Mouse (Mus musculus) adrenal gland, adult 2 months (tissue): ENCODE measurements at regions not wholly inside any gene's neighbourhood (a gene's known extent, or its start where the extent isn't known, plus 50 kb on each side); places are given as distances from the start of the nearest gene placed in this dataset.
A peak's percentile ranks its signal among the peaks of the same experiment; 100 is the strongest.
"Not testable (repeated sequence)": the region's sequence is repeated elsewhere in the genome, so short reads cannot be mapped to it uniquely, and the experiment has no call there.

Source experiments
- DNase-seq: peaks from one replicate; pipeline ENCODE4 v3.0.0; 2021

DNA sequence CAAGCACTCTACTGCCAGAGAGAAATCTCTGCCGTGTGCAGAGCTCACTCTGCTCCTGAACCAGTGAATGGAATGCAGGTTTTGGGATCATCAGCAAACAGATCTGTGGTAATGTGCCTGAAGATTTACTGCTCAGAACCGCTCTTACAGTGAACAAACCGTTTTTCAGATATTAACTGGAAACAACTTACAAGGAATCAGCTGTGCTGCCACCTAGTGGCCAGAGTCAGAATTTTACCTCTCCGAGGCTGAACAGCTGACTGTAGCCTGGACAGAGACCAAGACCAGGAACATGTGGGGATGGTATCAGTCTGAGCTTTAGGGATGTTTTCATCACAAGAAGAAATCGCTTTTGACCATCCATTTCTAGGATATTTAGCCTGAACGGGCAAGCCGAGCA is 65.3 kb downstream of the Gm15023 start:
- not testable (repeated sequence) for DNase-seq

DNA sequence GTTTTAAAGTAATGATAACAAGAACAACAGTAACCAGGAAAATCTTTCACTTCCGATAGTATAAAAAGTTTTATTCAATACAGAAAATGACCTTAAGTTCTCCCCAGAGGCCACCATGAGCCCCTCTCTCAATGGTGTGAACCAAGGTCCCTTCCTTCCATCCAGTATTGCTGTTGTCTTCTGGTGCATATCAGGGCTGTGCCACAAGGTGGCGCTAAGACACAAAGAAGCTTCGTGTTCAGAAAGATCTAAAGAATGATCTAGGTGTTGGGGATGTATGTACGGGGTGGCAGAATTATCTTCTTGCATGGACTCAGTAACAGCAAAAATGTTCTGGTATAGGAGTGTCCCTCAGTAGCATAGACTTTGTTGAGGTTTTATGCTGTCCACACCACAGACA is 66.6 kb downstream of the Gm15023 start:
- not testable (repeated sequence) for DNase-seq

DNA sequence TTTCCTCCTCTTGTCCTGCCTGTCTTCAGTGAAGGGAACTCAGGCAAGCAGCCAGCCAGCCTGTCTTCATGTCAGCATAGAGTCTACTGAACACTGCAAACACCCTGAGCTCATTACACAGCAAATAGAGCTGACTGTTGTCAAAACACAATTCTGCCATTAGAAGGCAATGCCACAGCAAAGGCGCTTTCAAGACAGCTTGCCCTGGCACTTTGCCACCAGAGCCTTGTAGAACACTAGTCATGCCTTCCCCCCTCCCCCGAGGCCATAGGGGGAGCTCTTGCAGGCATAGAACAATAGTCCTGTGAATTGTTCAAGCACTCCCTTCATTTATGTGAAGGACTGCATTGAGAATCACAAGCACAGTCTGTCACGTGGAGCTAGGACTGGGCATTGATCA is 75.8 kb downstream of the Gm15023 start:
- DNase-seq = peak; percentile 13

DNA sequence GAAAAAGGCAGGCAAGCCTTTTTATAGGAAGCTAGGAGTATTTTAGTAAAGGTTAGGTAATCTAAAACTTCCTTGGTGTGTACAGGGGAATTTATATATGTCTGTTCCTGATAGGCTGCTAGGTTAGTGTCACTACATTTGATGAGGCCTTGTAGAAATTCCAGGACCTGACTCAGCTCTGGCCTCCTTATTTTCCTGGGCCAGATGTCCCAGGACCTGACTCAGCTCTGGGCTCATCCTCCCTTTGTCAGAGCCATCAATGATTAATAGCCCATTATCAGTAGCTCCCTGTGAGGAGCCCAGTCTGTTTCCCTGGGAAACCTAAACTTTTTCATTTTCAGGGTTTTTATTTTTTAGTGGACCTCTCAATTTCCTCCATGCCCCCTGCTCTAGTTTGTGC is 79.3 kb downstream of the Gm15023 start:
- DNase-seq = peak; percentile 60

DNA sequence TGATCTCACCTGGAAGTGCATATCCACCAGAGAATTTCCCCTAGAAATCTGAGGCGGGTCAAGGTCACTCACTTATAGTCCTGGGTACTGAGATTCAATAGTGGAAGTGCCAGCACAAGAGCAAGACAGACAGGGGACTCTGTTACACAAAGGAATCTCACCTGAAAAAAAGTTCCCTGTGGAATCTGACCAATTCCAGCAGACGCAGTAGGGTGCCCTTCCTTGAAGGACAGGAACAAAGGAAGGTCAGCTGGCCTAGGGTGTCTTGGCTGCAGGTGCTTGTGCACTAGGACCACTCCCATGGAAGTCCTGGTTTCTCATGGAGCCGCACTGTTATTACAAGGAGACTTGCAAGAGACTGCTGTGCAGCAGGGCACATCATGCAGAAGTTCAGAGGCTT is 81.2 kb downstream of the Gm15023 start:
- no peak for DNase-seq

DNA sequence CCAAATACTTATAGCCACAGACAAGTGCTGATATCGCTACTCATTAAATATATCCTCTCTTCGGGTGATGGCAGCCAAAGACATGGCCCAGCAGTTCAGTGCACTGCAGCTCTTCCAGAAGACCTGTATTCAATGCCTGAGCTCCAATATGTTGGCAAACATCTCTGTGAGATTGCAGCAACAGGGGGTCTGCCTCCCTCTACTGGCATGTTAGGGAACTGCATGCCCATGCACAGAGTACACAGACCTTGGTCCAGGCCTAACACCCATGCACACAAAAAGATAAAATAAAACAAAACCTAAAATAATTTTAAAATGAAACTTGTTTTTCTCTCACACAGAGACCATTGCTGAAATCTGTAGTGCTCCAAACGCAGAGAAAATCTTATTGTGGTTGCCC is 82.1 kb upstream of the Zmat1 start:
- peak; percentile 64 for DNase-seq

DNA sequence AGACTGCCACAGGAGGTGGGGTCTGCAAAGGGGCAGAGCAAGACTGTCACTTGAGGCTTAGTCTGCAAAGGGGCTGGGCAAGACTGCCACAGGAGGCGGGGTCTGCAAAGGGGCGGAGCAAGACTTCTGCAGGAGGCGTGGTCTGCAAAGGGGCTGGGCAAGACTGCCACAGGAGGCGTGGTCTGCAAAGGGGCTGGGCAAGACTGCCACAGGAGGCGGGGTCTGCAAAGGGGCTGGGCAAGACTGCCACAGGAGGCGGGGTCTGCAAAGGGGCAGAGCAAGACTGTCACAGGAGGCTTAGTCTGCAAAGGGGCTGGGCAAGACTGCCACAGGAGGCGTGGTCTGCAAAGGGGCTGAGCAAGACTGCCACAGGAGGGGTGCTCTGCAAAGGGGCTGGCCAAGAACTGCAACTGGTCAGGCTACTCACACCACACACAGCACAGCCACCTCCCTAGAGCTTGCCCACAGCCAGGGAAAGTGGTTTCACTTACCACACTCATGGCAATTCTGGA is 78.1 kb upstream of the Zmat1 start:
- DNase-seq = peak; percentile 72

DNA sequence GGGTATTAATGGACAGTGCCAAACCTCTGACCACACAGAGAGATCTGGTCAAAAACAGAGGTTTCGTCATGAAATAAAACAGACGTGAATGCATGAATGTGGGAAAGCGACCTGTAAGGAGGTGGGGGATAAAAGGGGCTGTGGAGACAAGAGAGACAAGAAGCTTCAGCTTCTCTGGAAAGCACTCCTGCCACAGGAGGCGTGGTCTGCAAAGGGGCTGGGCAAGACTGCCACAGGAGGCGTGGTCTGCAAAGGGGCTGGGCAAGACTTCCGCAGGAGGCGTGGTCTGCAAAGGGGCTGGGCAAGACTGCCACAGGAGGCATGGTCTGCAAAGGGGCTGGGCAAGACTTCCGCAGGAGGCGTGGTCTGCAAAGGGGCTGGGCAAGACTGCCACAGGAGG is 77.6 kb upstream of the Zmat1 start:
- DNase-seq = peak; percentile 21

DNA sequence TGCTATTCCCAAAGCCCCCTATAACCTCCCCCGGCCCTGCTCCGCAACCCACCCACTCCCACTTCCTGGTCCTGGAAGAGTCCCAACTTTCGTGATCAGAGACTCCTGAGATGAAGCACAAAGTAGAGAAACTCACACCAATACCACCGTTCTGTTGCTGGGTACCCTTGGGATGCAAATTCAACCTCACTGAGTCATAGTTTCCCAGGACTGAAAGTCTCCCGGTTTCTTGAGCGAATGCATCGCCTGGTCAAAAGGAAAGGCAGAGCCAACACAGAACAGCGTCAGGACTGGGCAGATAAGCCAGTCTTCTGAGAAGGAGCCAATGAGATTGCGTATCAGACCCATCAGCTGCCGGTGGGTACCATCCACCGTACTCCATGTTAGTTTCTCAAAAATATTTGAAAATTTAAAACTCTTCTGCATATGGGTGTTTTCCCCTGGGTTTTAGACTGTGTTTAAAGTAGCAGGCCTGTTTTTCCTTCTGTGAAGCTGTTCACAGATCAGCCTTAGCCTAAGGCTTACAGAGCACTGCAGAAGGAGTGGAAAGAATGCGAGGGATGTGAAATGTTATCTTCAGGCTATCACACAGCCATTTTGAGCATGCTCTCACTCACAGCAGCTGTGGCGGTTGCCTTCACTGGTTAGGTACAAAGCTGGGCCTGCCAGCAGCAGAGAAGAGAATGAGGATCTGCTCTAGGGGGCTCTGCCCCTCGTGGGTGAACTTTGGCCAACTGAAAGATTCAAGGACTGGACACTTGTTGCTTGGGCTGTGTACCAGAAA is 77.0 kb upstream of the Zmat1 start:
- DNase-seq = not testable (repeated sequence)

DNA sequence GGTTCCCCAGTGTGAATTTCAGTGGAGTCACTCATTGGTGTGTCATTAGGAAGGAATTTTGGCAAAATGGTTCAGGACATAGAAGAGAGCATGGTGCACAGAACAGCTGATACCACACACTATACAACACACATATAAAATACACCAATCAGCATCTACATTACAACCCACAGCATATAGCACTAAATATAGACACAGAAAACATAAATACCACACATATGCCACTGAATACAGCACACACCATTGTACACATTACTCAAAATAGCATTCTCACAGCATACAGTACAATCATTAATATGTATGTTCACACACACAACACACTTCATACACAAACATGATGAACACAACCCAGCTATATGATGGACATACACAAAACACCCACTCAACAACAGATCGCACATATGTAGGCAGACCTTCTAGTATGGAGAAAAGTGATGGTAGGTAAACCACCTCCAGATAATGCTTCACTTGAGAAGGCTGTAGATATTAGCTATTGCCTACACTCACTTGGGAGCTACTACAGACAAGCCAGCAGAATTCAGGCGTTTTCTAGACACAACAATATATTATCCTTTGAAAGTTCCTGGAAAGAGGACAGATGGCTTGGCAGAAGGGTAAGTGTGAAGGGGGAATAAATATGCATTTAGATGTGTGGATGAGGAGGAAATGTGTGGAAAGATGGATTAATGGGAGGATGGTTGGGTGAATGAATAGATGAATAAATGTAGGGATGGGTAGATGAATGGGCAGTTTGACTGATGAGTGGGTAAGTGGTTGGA is 71.6 kb upstream of the Zmat1 start:
- no peak for DNase-seq

DNA sequence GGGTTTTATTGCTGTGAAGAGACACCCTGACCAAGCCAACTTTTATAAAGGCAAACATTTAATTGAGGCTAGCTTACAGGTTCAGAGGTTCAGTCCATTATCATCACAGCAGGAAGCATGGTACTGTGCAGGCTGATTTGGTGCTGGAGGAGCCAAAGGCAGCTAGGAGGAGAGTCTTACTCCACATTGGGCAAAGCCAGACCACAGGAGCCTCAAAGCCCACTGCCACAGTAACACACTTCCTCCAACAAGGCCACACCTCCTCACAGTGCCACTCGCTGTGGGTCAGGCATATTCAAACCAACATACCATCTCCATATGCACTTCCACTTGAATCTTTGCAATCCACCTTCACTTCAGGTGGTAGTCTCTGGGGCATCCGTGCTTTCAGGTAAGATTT is 70.4 kb upstream of the Zmat1 start:
- DNase-seq = no peak

DNA sequence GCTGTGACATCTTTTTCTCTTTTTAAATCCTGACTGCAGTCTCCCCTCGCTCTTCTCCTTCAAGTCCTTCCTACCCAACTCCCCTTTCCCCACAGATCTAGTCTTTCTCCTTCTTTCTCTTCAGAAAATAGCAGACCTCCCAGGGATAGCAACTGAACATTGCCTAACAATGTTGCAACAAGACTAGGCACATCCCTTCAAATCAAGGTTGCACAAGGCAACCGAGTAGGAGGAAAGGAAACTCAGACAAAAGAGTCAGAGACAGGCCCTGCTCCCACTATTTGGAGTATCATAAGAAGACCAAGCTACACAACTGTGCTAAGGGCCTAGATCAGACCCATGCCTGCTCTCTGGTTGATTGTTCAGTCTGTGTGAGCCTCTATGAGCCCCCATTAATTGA is 66.9 kb upstream of the Zmat1 start:
- peak; percentile 7 for DNase-seq

DNA sequence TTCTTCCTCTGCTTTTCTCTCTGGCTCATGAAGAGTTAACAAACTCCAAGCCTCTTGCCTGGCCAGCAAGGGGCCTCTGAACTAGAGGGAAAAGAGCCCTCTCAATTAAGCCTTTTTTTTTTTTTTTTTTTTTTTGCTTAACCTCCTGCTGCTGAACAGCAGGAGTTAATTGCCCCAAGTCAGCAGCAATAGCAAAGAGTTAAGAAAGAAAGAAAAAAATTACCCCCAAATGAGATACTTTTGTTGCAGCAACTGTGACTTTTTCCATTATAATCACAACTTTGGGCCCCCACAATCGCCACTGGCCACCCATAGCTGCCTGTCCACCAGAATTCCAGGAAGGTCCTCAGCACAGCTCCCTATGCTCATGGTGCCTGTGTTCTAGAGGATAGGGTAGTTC is 60.4 kb upstream of the Zmat1 start:
- no peak for DNase-seq

DNA sequence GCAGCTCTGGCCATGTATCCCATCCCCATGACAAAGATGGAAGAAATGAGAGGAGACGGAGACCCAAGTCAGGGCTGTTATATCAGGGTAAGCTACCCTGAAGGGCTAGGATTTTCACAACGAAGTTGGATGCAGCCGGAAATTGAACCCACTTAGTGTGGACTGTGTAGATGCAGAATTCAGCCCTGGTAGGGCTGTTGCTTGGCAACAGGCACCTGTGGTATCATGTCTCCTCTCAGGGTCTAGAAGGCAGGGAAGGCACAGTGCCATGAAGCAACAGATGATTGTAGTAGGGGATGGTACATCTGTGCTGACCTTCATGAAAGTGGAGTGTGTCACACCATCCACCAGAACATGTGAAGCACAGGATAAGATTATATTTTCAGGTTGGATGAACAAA is 51.2 kb upstream of the Zmat1 start:
- no peak for DNase-seq

DNA sequence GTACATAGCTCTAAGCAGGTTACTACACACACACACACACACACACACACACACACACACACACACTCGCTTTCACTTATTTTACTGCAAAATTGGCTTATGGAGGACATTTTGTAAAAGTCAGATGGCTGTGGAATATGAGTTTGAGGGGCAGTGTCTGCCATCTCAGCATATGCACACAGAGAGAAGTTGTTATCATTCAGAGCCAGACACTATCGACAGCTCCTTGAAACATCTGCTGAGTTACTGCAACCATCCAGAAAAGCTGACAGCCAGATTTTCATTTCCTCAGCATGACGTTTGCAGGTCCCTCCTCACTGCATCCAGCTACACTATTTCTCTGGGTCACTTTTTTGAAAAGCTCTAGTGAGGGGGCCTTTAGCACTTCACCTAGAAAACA is 49.9 kb upstream of the Zmat1 start:
- DNase-seq = no peak
